Mouse (Mus musculus): ENCODE data around the gene Rpl18a. TPM values are rescaled to one million over a fixed set of nuclear protein-coding genes. Genes with fewer than 3 reads are reported as not detected.
A peak's percentile ranks its signal among the peaks of the same experiment; 100 is the strongest.

Gene Rpl18a
- polyA plus RNA-seq, 1 experiment from 2014 or later: 2,480 TPM

DNA sequence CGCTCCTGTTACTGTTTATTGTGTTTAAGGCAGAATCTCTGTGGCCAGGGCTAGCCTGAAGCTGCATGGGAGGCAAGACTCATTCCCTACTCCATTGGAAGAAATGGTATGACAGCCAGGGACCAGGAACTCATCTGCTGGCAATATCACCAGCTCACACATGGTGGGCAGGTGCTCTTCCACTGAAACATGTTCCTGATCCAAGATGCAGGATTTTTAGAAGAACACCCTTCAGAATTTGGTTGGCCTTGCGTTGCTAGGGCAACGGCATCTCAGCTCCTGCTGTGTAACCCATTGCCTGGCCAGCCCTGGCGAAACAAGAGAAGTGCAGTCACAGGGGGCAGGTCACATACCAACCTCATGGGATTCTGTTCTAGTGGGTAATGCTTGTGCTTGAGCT, 17.7 kb downstream of the Rpl18a start:
- Histone ChIP-seq H3K27me3 (replicated peaks; ENCODE audit: control insufficient read depth, insufficient read depth, low read length) (no peaks in the 10 kb centered on the region), H3K4me2 (ENCODE audit: low read length) (no peak overlapping the region), H3K36me3 (ENCODE audit: control insufficient read depth, insufficient read depth) (no peaks in the 10 kb centered on the region), H3K9me3 (ENCODE audit: control insufficient read depth, low read length) (no peaks in the 10 kb centered on the region), H3K27ac (ENCODE audit: low read length) (no peak overlapping the region), H3K4me1 (replicated peaks; ENCODE audit: control insufficient read depth, insufficient read depth, low read length) (peaks cover 5% of the 10 kb centered on the region), H3K9ac (replicated peaks; ENCODE audit: low read depth, low read length) (no peak overlapping the region), H3K4me3 (replicated peaks; ENCODE audit: low read length) (no peak overlapping the region)
- WGBS: 50% methylated on average over 4 of the region's 4 CpGs
- no peak for ATAC-seq

DNA sequence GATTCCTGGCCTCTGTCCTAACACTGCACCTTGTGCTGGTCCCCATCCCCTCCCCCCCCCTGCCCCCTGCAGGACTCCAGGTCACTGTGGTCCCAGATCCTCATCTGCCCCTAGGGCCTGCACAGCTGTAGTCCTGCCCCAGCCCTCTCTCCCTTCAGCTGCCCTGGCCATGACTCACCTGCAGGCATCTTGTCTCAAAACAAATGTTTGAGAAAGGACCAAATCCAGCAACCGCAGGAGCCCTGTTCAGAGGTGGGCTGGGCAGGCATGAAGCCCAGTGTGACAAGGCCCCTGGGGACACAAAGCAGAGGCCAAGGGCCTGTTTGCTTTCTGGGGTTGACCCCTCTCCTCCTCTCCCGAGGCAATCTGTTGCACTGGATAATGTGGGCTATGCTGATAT, 19.0 kb downstream of the Rpl18a start:
- WGBS: 61% methylated on average over 2 of the region's 2 CpGs
- peaks cover 5% of the 10 kb centered on the region for H3K4me1 ChIP-seq (replicated peaks; ENCODE audit: control insufficient read depth, insufficient read depth, low read length)
- no peak overlapping the region for H3K9ac ChIP-seq (replicated peaks; ENCODE audit: low read depth, low read length)
- no peaks in the 10 kb centered on the region for H3K9me3 ChIP-seq (ENCODE audit: control insufficient read depth, low read length)
- H3K36me3 ChIP-seq (ENCODE audit: control insufficient read depth, insufficient read depth): no peaks in the 10 kb centered on the region
- ATAC-seq: no peak
- no peak overlapping the region for H3K27ac ChIP-seq (ENCODE audit: low read length)
- no peaks in the 10 kb centered on the region for H3K27me3 ChIP-seq (replicated peaks; ENCODE audit: control insufficient read depth, insufficient read depth, low read length)
- no peak overlapping the region for H3K4me2 ChIP-seq (ENCODE audit: low read length)
- no peak overlapping the region for H3K4me3 ChIP-seq (replicated peaks; ENCODE audit: low read length)

DNA sequence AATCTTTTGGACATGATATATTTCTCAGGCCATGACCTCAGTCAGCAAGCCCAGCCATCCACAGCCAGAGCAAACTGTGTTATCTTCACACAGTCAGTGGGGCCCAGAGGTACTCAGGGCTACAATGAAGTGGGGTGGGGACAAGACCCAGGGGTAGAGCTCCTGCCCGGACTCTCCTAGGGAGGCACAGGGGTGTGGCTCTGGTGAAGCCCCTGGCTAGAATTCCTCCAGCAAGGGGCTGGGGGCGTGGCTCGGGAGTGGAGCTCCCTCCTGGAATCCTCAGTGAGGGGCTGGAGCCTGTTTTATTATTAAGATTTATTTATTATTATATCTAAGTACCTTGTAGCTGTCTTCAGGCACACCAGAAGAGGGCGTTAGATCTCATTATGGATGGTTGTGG, 20.8 kb downstream of the Rpl18a start:
- Histone ChIP-seq H3K9me3 (ENCODE audit: control insufficient read depth, low read length) (no peaks in the 10 kb centered on the region), H3K27me3 (replicated peaks; ENCODE audit: control insufficient read depth, insufficient read depth, low read length) (no peaks in the 10 kb centered on the region), H3K9ac (replicated peaks; ENCODE audit: low read depth, low read length) (no peak overlapping the region), H3K27ac (ENCODE audit: low read length) (no peak overlapping the region), H3K4me2 (ENCODE audit: low read length) (no peak overlapping the region), H3K4me1 (replicated peaks; ENCODE audit: control insufficient read depth, insufficient read depth, low read length) (peaks cover 17% of the 10 kb centered on the region), H3K4me3 (replicated peaks; ENCODE audit: low read length) (no peak overlapping the region), H3K36me3 (ENCODE audit: control insufficient read depth, insufficient read depth) (no peaks in the 10 kb centered on the region)
- no peak for ATAC-seq
- whole genome bisulfite sequencing: 60% methylated on average over 4 of the region's 4 CpGs

DNA sequence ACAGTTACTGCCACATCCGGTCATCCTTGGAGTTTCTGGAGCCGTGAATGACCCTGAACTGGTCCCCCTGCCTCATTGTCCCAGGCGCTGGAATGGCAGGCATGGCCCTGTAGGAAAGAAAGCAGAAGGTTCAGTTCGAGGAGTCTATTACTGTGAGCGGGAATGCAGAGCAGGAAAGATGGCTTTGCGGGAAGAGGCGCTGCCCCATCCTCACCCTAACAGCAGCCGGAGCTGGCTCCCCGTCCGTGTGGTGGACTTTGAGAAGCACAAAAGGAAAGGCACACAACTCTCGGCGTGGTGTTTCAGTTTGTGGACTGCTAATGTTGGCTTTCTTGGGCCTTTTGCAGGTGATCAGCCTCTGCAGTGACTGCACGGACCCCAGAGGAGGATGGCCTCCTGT, 22.8 kb downstream of the Rpl18a start:
- H3K9me3 ChIP-seq (ENCODE audit: control insufficient read depth, low read length): no peaks in the 10 kb centered on the region
- no peak overlapping the region for H3K9ac ChIP-seq (replicated peaks; ENCODE audit: low read depth, low read length)
- no peak for ATAC-seq
- H3K27me3 ChIP-seq (replicated peaks; ENCODE audit: control insufficient read depth, insufficient read depth, low read length): no peaks in the 10 kb centered on the region
- WGBS: 90% methylated on average over 13 of the region's 13 CpGs
- H3K4me3 ChIP-seq (replicated peaks; ENCODE audit: low read length): no peak overlapping the region
- no peak overlapping the region for H3K27ac ChIP-seq (ENCODE audit: low read length)
- H3K36me3 ChIP-seq (ENCODE audit: control insufficient read depth, insufficient read depth): no peaks in the 10 kb centered on the region
- H3K4me2 ChIP-seq (ENCODE audit: low read length): no peak overlapping the region
- H3K4me1 ChIP-seq (replicated peaks; ENCODE audit: control insufficient read depth, insufficient read depth, low read length): peaks cover 16% of the 10 kb centered on the region

DNA sequence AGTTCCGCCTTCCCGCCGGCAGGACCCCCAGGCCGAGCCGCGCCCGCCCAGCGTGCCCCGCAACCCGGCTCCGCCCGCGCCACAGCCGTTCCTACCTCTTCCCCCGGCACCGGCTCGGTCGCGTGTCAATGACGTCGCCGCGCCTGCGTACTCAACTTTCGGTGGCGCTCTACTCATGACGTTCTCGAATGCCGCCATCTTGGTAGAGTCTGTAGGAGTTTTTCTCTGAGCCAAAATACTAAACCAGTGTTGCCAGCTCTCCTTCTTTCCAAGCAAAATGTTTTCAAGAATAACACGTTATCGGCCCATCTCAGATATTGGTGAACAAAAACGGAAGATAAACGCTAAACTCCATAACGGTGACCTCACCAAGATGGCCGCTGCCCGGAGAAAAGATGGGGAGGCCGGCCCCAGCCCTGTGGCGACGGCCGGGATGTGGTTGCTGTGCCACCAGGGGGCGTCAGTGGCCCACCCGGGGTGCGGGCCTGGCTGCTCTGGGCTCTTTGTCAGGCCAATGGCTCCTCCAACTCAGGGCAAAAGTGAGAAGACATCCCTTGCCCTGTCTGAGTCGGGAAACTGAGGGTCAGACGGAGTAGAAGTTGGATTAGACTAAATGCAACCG, 23.7 kb downstream of the Rpl18a start, which contains the start of gene Ccdc124:
Gene Ccdc124 (minus strand): TSS at position 572 of the 622 bp plus-strand sequence.
- no peaks in the 10 kb centered on the region for H3K9me3 ChIP-seq (ENCODE audit: control insufficient read depth, low read length)
- H3K4me3 ChIP-seq (replicated peaks; ENCODE audit: low read length): peak within 1 kb of the TSS; percentile 92
- peaks cover 25% of the 10 kb centered on the region for H3K4me1 ChIP-seq (replicated peaks; ENCODE audit: control insufficient read depth, insufficient read depth, low read length)
- peak; percentile 85 for ATAC-seq
- H3K4me2 ChIP-seq (ENCODE audit: low read length): peak within 1 kb of the TSS; percentile 64
- no peaks in the 10 kb centered on the region for H3K27me3 ChIP-seq (replicated peaks; ENCODE audit: control insufficient read depth, insufficient read depth, low read length)
- WGBS: under 1% methylated on average over 45 of the region's 46 CpGs
- peak within 1 kb of the TSS; percentile 80 for H3K9ac ChIP-seq (replicated peaks; ENCODE audit: low read depth, low read length)
- H3K36me3 ChIP-seq (ENCODE audit: control insufficient read depth, insufficient read depth): no peaks in the 10 kb centered on the region
- peak within 1 kb of the TSS; percentile 92 for H3K27ac ChIP-seq (ENCODE audit: low read length)

DNA sequence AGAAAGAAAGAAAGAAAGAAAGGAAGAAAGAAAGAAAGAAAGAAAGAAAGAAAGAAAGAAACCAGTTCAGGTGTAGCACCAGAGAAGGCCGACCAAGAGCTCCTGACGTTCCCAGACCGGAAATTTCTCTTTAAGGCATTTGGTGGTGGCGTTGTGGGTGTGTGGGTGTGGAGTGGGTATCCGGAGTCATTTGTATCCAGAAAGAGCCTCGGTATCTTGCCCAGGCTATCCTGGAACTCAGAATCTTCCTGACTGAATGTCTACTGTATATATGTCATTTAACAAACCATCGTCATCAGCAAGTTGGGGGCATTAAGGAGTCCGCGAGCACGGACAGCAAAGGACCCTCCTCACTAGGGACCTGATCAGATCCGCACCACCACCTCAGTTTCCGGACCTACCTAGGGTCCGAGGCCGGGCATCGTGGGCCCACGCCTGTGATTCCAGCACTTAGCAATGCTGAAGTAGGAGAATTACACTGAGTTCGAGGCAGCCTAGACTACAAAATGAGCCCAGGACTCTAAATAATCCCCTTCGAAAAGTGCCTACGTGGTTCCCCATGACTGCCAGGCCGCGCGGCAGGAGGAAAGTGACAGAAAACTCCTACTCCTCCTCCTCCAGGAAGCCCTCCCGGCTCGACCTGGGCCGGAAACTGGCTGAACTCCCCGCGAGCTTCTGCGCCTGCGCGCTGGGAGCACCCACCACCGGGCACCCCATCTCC, 24.4 kb downstream of the Rpl18a start:
- 0 out of 2 replicates have a peak, but pooled peaks have one; percentile 0 for ATAC-seq
- H3K4me3 ChIP-seq (replicated peaks; ENCODE audit: low read length): peak overlapping the region; percentile 92
- H3K27me3 ChIP-seq (replicated peaks; ENCODE audit: control insufficient read depth, insufficient read depth, low read length): no peaks in the 10 kb centered on the region
- H3K4me2 ChIP-seq (ENCODE audit: low read length): peak overlapping the region; percentile 64
- H3K9ac ChIP-seq (replicated peaks; ENCODE audit: low read depth, low read length): peak overlapping the region; percentile 80
- 0 out of 2 replicates have a peak, but pooled peaks cover 3% of the 10 kb centered on the region for H3K36me3 ChIP-seq (ENCODE audit: control insufficient read depth, insufficient read depth)
- H3K27ac ChIP-seq (ENCODE audit: low read length): peak overlapping the region; percentile 92
- H3K4me1 ChIP-seq (replicated peaks; ENCODE audit: control insufficient read depth, insufficient read depth, low read length): peaks cover 29% of the 10 kb centered on the region
- no peaks in the 10 kb centered on the region for H3K9me3 ChIP-seq (ENCODE audit: control insufficient read depth, low read length)
- WGBS: 5% methylated on average over 30 of the region's 31 CpGs

DNA sequence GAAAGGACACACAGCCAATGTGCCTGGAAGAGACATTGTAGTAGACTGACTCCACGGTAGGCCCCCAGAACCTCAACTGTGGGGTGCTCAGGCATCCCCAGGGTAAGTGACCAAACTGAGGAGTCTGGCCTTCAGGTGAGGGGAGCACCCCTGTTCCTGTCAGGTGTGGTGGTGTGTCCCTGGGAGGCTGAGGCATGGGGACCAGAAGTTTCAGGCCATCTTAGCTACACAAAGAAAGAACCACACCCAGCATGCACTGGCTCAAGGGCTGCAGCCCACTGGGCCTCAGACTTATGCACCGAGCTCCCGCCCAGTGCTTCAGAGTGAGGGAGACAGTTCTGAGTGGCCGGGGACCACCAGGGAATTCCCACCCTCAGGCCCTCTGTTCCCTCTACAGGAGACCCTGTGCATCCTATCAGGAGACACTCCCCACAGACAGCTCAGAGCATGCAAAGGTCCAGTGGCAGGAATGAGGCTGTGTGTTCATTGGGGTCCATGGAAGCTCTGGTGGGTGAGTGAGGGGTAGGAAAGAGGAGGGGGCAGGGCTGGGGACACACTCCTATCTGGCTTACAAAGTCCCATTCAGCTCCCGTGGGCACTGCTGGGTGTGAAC, 25.9 kb downstream of the Rpl18a start:
- no peak for ATAC-seq
- Histone ChIP-seq H3K36me3 (ENCODE audit: control insufficient read depth, insufficient read depth) (0 out of 2 replicates have a peak, but pooled peaks cover 5% of the 10 kb centered on the region), H3K9me3 (ENCODE audit: control insufficient read depth, low read length) (no peaks in the 10 kb centered on the region), H3K27me3 (replicated peaks; ENCODE audit: control insufficient read depth, insufficient read depth, low read length) (no peaks in the 10 kb centered on the region), H3K4me2 (ENCODE audit: low read length) (no peak overlapping the region), H3K4me3 (replicated peaks; ENCODE audit: low read length) (no peak overlapping the region), H3K9ac (replicated peaks; ENCODE audit: low read depth, low read length) (no peak overlapping the region), H3K4me1 (replicated peaks; ENCODE audit: control insufficient read depth, insufficient read depth, low read length) (peaks cover 30% of the 10 kb centered on the region), H3K27ac (ENCODE audit: low read length) (no peak overlapping the region)
- WGBS: 81% methylated on average over 5 of the region's 5 CpGs

DNA sequence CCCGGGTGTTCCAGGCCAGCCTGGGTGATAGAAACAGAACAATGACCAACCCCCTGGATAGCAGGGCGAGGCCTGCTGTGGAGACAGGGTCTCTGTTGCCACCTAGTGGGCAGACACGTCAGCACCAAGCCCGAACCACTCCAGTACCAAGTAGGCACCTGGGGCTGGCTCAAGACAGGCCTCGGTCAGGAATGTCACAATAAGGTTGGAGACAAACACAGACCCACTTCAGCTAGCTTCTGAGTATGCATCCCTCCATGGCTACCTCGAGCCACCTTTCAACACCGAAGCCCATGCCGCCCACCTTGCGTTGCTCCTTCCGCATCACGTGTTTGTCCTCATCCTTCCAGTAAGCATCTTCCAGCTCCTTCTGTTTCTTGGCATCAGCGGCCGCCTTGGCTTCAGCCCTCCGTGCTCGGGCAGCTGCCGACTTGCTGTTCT, 27.6 kb downstream of the Rpl18a start:
- ATAC-seq: 0 out of 2 replicates have a peak, but pooled peaks have one; percentile 9
- WGBS: 39% methylated on average over 16 of the region's 16 CpGs
- Histone ChIP-seq H3K27me3 (replicated peaks; ENCODE audit: control insufficient read depth, insufficient read depth, low read length) (no peaks in the 10 kb centered on the region), H3K9ac (replicated peaks; ENCODE audit: low read depth, low read length) (peak overlapping the region; percentile 55), H3K9me3 (ENCODE audit: control insufficient read depth, low read length) (no peaks in the 10 kb centered on the region), H3K4me2 (ENCODE audit: low read length) (peak overlapping the region; percentile 26; the same call in 1 of the 2 replicates), H3K27ac (ENCODE audit: low read length) (peak overlapping the region; percentile 64), H3K4me1 (replicated peaks; ENCODE audit: control insufficient read depth, insufficient read depth, low read length) (peaks cover 40% of the 10 kb centered on the region), H3K36me3 (ENCODE audit: control insufficient read depth, insufficient read depth) (0 out of 2 replicates have a peak, but pooled peaks cover 5% of the 10 kb centered on the region), H3K4me3 (replicated peaks; ENCODE audit: low read length) (no peak overlapping the region)

DNA sequence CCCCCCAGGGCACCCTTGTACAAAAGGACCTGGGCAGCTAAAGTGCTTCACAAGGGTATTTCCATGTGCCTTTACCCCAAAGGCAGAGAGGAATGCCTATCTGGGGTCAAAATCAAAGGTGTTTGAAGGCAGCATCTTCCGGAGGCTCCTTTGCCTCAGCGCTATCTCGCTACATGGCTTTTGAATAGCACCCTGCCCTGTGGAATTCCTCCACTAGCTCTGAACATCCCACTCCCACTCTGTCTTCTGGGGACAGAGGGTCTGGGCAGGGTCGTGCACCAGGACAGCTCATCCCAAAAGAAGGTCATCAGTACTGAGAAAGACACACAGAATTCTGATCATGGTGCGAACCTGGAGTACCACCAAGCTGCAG, 28.0 kb downstream of the Rpl18a start:
- WGBS: 39% methylated on average over 5 of the region's 5 CpGs
- Histone ChIP-seq H3K4me2 (ENCODE audit: low read length) (peak overlapping the region; percentile 26), H3K4me3 (replicated peaks; ENCODE audit: low read length) (no peak overlapping the region), H3K9ac (replicated peaks; ENCODE audit: low read depth, low read length) (peak overlapping the region; percentile 55), H3K36me3 (ENCODE audit: control insufficient read depth, insufficient read depth) (0 out of 2 replicates have a peak, but pooled peaks cover 5% of the 10 kb centered on the region), H3K4me1 (replicated peaks; ENCODE audit: control insufficient read depth, insufficient read depth, low read length) (peaks cover 45% of the 10 kb centered on the region), H3K27ac (ENCODE audit: low read length) (peak overlapping the region; percentile 64), H3K9me3 (ENCODE audit: control insufficient read depth, low read length) (no peaks in the 10 kb centered on the region), H3K27me3 (replicated peaks; ENCODE audit: control insufficient read depth, insufficient read depth, low read length) (no peaks in the 10 kb centered on the region)
- ATAC-seq: no peak
